Mouse (Mus musculus) cerebellum, postnatal 4 days (tissue): ENCODE results near the gene Gabbr1.
"Not testable (repeated sequence)": the region's sequence is repeated elsewhere in the genome, so short reads cannot be mapped to it uniquely, and the experiment has no call there.

Experiments
- DNase-seq, 2 experiments: peaks; one replicate each; pipeline ENCODE4 v3.0.0; 2022; ENCODE audit warnings: low spot score in 2 of 2, mixed read lengths in 1 of 2

Gabbr1 gene

GRCm38 (mm10) chr17:37045611-37046311 is at the start of gene Gabbr1:
Gabbr1 (plus strand) TSS chr17:37045966.
- peak; percentile 71 to 80 for DNase-seq

- peak; percentile 58 to 80 for DNase-seq
Measured at GRCm38 (mm10) chr17:36997033-36997735, 48.6 kb upstream of the Gabbr1 start.

GRCm38 (mm10) chr17:36998477-36998876 is 47.3 kb upstream of the Gabbr1 start:
- no peak for DNase-seq

GRCm38 (mm10) chr17:37000863-37001262 is 44.9 kb upstream of the Gabbr1 start, which contains the start of gene Zfp57:
Zfp57 (plus strand) TSS chr17:37001163.
- DNase-seq, result no peak

DNA sequence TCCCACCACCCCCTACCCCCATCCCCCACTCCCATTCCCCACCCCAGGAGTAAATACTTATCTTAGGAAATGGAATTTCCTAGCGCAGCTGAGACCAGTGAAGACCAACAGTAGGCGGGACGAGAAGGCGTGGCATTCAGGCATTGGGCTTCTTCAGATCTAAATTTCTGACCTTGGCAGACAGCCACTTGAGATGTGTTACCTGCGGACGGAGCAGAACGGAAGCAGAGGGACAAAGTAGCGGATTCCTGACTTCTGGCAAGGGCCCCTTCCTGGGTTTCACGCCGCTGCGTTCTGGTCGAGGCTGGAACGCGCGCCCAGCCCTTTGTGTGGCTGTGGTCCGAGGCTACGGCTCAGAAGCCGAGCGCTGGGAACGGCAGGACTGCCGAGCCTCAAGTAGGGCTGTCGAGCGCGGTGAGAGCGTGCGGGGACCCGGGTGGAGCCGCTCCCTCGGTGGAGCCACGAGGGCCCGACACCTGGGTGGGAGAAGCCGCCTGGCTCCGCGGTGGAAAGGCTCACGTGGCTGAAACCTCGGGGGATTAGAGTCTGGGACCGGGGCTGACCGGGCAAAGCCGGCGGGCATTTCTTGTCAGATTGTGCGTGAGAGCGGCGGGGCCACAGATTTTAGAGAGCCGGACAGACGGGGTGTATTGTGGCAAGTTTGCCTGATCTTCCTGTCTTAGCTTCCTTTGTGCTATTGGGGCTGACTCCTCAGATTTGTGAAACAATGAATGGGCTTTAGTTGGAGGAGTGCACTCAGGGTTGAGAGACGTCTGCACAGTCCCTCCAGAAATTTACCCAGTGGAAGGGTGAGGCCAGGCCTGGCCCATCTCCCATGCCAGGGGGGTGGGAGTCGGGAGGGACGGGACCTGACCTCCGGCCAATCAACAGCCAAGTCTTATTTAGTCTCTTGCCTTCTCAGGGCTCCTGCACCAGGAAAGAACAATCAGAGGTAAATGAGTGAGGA is 43.1 kb upstream of the Gabbr1 start:
- DNase-seq, result peak; percentile 31 to 60

DNA sequence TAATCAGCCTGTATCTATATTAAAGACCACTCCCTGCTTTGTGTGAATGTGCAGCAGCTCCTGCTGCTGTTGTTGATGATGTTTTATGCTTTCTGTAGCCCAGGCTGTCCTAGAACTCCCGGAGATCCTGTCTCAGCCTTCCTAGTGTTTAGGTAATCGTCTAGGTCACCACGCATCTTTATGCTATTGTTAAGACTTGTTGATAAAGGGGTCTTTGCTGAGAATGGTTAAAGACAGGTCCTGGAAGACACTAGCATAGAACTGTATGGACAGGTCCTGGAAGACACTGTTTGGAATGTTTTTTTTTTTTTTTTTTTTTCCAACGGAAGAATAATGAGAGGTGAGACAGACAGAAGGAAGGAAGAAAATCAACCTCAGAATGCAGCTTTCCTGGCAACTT is 42.4 kb upstream of the Gabbr1 start:
- DNase-seq, result no peak

DNA sequence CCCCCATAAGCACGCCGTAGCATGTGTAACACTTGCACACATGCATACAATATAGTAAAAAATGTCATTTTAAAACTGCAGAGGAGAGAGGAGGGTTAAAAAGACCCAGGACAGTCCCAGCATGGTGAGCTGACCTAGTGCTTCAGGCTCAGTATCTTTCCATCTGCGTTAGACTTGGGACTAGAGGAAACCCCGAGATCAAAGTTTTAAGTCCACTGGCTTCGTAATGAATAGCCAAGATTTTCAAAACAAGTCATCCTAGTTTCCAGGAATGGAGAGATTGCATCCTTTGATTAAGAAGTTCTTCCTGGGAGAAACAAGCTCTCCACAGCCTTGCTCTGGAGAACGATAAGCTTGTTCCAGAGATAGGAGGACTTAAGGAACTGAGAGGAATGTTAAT is 37.6 kb upstream of the Gabbr1 start:
- DNase-seq, result no peak

DNA sequence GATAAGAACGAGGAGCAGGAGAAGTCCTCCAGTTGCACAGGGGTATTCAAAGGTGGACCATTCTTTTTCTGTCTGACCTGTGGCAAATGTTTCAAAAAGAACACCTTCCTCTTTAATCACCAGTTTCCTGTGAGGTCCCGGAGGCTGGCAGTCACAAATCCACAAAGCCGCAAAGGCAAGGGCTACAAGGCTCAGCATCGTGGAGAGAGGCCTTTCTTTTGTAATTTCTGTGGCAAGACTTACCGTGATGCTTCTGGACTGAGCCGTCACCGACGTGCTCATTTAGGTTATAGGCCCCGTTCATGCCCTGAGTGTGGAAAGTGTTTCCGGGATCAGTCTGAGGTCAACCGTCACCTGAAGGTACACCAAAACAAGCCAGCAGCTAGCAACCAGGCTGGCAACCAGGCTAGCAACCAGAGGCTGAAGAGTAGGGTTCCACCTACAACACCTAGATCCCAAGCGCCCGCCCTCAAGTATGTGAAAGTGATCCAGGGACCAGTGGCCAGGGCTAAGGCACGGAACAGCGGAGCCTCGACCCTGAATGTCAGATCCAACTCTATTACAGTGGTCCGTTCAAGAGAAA is 36.2 kb upstream of the Gabbr1 start:
- DNase-seq, result no peak

- DNase-seq, result no peak
Measured at GRCm38 (mm10) chr17:37011719-37012118, 34.0 kb upstream of the Gabbr1 start.

- DNase-seq, result no peak
Measured at GRCm38 (mm10) chr17:37012141-37012540, 33.6 kb upstream of the Gabbr1 start.

DNA sequence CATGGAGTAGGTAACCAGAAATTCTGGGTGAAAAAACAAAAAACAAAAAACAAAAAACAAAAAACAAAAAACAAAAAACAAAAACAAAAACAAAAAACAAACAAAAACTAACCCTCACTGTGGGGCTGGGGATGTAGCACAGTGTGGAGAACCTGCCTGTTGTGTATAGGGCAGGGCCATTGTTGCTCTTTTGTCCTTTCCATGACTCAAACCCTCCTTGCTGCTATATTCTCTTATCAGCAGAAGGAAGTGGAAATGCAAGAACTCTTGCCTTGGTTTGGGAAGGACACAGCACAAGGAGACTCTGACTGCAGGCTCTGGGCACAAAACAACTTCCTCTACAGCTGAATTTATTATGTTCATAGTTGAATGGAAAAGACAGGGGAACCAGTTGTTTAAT is 29.4 kb upstream of the Gabbr1 start:
- no peak for DNase-seq

DNA sequence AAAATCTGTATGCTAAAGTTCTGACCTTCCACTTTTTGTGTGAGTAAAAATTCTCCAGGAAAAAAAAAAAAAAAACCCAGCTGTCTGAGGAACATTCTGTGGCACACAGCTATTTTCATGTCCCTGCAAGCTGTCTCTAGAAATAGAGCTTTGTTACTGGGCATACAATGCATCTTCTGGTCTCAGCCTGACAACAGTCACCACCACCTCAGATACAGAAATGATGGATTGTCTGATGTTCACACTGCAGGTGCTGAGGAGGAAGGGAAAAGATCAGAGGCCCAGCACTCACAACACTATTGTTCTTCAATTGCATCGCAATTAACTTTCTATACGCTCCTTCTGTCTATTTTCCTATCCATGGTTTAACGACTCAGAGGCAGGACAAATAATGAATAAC is 27.4 kb upstream of the Gabbr1 start:
- DNase-seq, result no peak

GRCm38 (mm10) chr17:37019242-37019641 is 26.5 kb upstream of the Gabbr1 start:
- DNase-seq, result not testable (repeated sequence)

GRCm38 (mm10) chr17:37022628-37023576 is 22.9 kb upstream of the Gabbr1 start, which contains the start of gene Mog:
Mog (minus strand) TSS chr17:37023398.
- DNase-seq, result no peak

DNA sequence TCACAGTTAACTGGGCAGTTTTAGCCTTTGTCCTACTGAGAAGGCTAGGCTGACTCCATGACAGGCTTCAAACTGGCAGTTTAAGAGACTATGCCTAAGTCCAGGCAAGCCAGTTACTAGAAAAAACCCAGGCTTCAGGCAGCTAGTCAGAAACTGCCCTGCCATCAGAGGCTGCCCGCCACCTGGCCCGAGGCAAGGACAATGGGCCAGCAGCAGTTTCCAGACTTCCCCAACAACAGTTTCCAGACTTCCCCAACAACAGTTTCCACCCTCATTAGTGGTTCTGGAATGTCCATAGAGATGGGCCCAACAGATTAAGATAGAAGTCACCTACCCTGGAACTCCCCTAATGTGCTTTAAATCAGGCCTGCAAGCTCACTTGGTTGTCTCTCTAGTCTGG is 19.3 kb upstream of the Gabbr1 start:
- DNase-seq, result no peak

DNA sequence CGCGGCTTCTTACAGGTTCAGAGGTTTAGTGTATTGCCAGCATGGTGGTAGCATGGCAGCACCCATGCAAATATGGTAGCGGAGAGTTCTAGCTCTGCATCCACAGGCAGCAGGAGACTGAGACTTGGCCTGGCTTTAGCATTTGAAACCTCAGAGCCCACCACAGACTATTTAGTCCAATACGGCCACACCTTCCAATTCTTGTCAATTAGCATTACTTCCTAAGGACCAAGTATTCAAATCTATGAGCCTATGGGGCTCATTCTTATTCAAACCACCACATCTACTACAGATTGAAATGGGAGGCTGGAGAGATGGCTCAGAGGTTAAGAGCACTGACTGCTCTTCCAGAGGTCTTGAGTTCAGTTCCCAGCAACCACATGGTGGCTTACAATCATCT is 18.3 kb upstream of the Gabbr1 start:
- DNase-seq, result no peak

GRCm38 (mm10) chr17:37028212-37028611 is 17.6 kb upstream of the Gabbr1 start:
- DNase-seq, result no peak

DNA sequence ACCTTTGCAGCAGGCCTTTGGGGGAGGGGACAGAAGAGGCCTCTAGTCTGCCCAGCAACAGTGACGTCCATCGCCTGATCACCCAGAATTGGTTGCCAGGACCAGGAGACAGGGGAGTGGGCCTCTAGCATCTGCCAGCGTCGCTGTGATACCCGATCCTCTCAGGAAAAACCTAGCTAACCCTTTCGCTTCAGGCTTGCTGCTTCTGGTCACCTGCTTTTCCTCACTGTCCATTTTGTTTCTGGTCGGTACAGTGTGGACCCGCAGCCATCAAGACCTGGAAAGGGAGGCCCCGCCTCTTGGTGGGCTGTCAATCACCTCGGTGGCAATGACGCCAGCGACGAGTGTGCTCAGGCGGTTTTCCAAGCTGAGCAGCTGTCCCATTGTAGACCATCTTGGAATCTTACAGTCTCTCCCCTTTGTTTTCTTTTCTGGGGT is 17.1 kb upstream of the Gabbr1 start:
- peak; percentile 81 to 92 for DNase-seq

DNA sequence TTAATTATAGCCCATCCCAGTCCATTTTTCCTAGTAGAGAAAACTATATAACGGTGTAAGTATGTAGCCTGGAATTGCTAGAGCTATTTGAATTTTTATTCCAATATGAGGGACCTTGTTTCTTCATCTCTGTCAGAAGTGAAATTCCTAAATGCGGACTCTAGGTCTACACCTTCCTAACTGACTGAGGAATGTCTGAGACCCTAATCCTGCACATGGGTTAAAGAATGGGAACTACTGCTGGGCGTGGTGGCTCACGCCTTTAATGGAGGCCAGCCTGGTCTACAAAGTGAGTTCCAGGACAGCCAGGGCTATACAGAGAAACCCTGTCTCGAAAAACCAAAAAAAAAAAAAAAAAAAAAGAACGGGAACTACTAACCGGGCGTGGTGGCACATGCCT is 16.6 kb upstream of the Gabbr1 start:
- no peak for DNase-seq

- no peak for DNase-seq
Measured at GRCm38 (mm10) chr17:37039127-37039894, 6.5 kb upstream of the Gabbr1 start.
